Mouse (Mus musculus) thymus, adult 2 months (tissue): ENCODE results near the gene Nptxr. TPM values are rescaled to one million over a fixed set of nuclear protein-coding genes. Genes with fewer than 3 reads are reported as not detected.

Experiments used
- DNase-seq: peaks from one replicate; pipeline ENCODE4 v3.0.0; 2021
- H3K27ac ChIP-seq: fragments of 200-500 bp; 2 replicates; pipeline ENCODE4 v1.5.1; 2012; ENCODE audit warnings: low read length, control low read depth; ENCODE audit not compliant: control insufficient read depth, insufficient read depth
- H3K27me3 ChIP-seq: fragments of 200-500 bp; 2 replicates; pipeline ENCODE4 v1.6.1; 2012; ENCODE audit warnings: mild to moderate bottlenecking, low read length, moderate library complexity, mixed read lengths; ENCODE audit not compliant: control insufficient read depth, insufficient read depth
- H3K36me3 ChIP-seq: fragments of 200-500 bp; 2 replicates; pipeline ENCODE4 v1.6.1; 2012; ENCODE audit warnings: mild to moderate bottlenecking, low read length, moderate library complexity; ENCODE audit not compliant: control insufficient read depth, insufficient read depth
- H3K4me1 ChIP-seq: fragments of 200-500 bp; replicated peaks from 2 replicates; pipeline ENCODE4 v1.6.1; 2012; ENCODE audit warnings: low read length; ENCODE audit not compliant: control insufficient read depth, insufficient read depth
- H3K4me3 ChIP-seq: fragments of 200-500 bp; 2 replicates; pipeline ENCODE4 v1.5.1; 2012; ENCODE audit warnings: mild to moderate bottlenecking, low read length, control low read depth, moderate library complexity; ENCODE audit not compliant: control insufficient read depth, insufficient read depth
- CTCF ChIP-seq: fragments of 200-500 bp; IDR thresholded peaks from 2 replicates; pipeline ENCODE4 v1.5.1; 2012; ENCODE audit warnings: mild to moderate bottlenecking, control low read depth, low read length, moderate library complexity, borderline replicate concordance; ENCODE audit not compliant: control insufficient read depth, poor library complexity, insufficient read depth; ENCODE audit errors: extremely low read depth
- POLR2A ChIP-seq: fragments of 200-500 bp; IDR thresholded peaks from 2 replicates; pipeline ENCODE4 v1.6.1; 2012; ENCODE audit warnings: mild to moderate bottlenecking, low read length, control low read depth, moderate library complexity; ENCODE audit not compliant: control insufficient read depth, poor library complexity, insufficient read depth; ENCODE audit errors: extremely low read depth
- WGBS: fragments of 180-500 bp; shearing (Covaris S2); methylation state at CpG from one replicate; pipeline ENCODE4 v1.1.7; 2018; 5-methylcytosine and 5-hydroxymethylcytosine counted together
- polyA plus RNA-seq: library from polyadenylated mRNA; depleted of rRNA; stranded (reverse); fragments of >200 nt; gene quantifications from 2 replicates; pipeline ENCODE4 v1.2.3, GENCODE M21; 2012

Nptxr gene
- polyA plus RNA-seq, 1 experiment, result 1.2 TPM

DNA sequence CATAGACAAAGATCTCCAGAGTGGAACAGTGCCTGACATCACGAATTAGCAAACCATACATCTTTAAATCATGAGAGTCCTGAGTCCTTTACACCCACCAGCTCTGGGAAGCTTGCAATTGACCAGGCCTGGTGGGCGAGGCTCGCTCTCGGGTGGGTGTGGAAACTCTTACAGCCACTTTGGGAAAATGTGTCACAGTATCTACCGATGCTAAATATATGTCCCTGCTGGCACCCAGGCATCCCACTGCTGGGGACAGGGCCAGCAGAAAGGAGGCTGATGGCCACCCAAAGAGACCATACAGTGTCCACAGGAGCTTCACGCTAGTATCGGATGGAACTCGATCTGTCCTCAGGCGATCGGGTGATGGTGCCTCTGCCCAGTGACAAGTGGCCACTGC is 6.0 kb downstream of the Nptxr start:
- 91% methylated on average over 10 of the region's 10 CpGs for WGBS
- DNase-seq, result no peak
- Histone ChIP-seq H3K27me3 (peaks cover 4% of the 10 kb centered on the region; the same call in 1 of the 2 replicates), H3K4me1 (no peaks in the 10 kb centered on the region), H3K4me3 (no peak overlapping the region), H3K27ac (no peak overlapping the region), H3K36me3 (no peaks in the 10 kb centered on the region)
- TF ChIP-seq CTCF, result no peak
- no peak for TF ChIP-seq POLR2A

DNA sequence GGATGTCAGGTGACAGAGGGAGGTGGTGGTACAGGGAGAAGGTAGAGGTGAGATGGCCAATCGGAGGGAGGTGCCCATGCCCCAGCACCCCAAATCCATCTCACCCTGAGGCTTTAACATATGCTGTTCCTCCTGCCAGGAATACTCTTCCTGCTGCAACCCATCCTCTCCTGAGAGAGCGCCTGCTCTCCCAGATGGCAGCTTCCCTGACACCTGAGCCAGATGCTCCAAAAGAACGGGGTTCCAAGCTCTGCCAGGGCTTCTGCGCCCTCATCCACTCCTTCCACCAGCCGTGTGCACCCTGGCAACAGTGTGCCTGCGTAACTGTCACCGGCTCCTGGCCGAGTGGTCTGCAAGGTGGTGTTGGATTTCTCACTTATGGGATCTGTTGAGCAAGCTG is 6.9 kb downstream of the Nptxr start:
- WGBS, result 93% methylated on average over 8 of the region's 8 CpGs
- no peaks in the 10 kb centered on the region for H3K36me3 ChIP-seq
- no peak for TF ChIP-seq CTCF
- no peak for TF ChIP-seq POLR2A
- H3K4me3 ChIP-seq, result no peak overlapping the region
- no peak overlapping the region for H3K27ac ChIP-seq
- no peak for DNase-seq
- no peaks in the 10 kb centered on the region for H3K4me1 ChIP-seq
- no peaks in the 10 kb centered on the region; the same call in 1 of the 2 replicates for H3K27me3 ChIP-seq

DNA sequence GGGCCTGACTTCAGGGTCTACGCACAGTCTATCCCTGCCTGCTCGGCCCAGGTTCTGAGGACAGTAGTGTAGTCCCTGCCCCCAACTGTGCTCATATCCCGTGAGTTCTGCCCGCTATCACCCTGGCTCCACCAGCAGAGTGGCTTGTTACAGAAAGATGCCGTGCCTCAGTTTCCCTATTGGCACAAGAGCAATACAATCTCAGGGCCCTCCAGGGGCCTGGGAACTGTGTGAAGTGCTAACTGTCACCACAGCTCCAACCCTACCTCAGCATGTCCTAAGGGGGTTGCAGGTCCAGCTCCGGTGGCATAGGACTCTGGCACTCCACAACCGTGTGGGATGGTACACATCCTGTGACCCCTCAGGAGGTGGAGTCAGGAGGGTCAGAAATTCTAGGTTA is 7.5 kb downstream of the Nptxr start:
- WGBS, result 89% methylated on average over 7 of the region's 7 CpGs
- Histone ChIP-seq H3K4me3 (no peak overlapping the region), H3K4me1 (no peaks in the 10 kb centered on the region), H3K27me3 (no peaks in the 10 kb centered on the region; the same call in 1 of the 2 replicates), H3K36me3 (no peaks in the 10 kb centered on the region), H3K27ac (no peak overlapping the region)
- TF ChIP-seq POLR2A, result no peak
- TF ChIP-seq CTCF, result no peak
- DNase-seq, result no peak

DNA sequence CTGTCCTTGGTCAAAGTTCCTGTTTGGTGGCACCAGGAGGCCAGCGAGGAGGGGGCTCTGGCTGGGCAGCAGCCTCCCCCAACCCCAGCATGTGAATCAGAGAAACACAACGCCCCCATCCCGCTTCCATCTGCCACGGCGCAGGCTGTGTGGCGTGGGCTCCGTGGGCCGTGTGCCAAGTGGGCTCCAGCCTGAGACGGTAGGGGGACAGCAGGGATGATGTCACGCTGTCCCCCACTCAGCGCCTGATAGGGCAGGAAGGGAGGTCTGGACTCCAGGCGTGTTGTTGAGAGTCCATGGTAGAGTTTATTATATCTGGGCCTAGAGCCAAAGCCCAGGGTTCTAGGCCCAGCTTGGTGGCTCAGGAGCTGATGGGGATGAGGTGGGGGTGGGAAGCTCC is 8.3 kb downstream of the Nptxr start:
- Histone ChIP-seq H3K27ac (no peak overlapping the region), H3K27me3 (no peaks in the 10 kb centered on the region), H3K4me3 (no peak overlapping the region), H3K36me3 (no peaks in the 10 kb centered on the region), H3K4me1 (no peaks in the 10 kb centered on the region)
- no peak for TF ChIP-seq POLR2A
- TF ChIP-seq CTCF, result no peak
- whole genome bisulfite sequencing, result 91% methylated on average over 12 of the region's 12 CpGs
- DNase-seq, result no peak

DNA sequence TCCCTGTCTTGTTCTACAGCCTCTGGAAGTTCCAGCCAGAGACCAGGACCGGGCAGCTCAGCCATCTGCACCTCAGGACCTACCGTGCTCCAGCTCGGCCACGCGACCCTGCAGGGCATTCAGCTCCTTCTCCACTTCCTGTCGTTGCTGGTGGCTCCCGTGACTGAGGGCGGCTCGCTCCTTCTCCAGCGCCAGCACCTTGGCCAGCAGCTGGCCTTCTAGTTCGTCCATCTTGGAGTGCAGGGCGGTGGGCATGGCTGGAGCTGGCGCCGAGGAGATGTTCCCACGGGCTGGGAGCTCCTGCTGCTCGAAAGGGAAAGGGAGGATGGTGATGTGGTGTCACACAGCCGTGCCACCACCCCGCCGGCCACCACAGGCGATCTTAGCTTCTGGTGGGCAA is 10.4 kb downstream of the Nptxr start:
- Histone ChIP-seq H3K27me3 (no peaks in the 10 kb centered on the region; the same call in 1 of the 2 replicates), H3K4me3 (no peak overlapping the region), H3K36me3 (no peaks in the 10 kb centered on the region), H3K27ac (no peak overlapping the region), H3K4me1 (no peaks in the 10 kb centered on the region)
- WGBS, result 30% methylated on average over 20 of the region's 20 CpGs
- no peak for DNase-seq
- no peak for TF ChIP-seq CTCF
- no peak for TF ChIP-seq POLR2A

DNA sequence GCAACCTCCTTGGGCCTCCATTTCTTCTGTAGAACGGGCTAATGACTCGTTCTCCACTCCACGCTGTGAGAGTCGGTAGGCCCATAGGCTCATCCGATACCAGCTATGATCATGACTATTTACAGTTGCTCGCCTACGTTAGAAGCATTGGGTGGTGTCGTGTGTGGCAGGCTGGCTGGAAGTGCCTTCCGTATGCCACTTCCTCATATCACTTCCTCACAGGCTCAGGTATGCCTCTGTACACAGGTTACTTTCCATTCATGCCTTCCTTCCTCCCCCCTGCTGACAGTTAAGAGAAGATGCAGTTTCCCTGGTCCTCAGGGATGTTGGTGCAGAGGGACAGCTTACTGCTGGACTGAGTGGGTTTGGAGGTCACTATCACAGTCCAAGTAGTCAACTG is 11.5 kb downstream of the Nptxr start:
- WGBS, result 66% methylated on average over 9 of the region's 9 CpGs
- TF ChIP-seq CTCF, result no peak
- no peak for TF ChIP-seq POLR2A
- no peak overlapping the region for H3K4me3 ChIP-seq
- DNase-seq, result no peak
- no peak overlapping the region for H3K27ac ChIP-seq
- no peaks in the 10 kb centered on the region for H3K4me1 ChIP-seq
- no peaks in the 10 kb centered on the region; the same call in 1 of the 2 replicates for H3K27me3 ChIP-seq
- H3K36me3 ChIP-seq, result no peaks in the 10 kb centered on the region

DNA sequence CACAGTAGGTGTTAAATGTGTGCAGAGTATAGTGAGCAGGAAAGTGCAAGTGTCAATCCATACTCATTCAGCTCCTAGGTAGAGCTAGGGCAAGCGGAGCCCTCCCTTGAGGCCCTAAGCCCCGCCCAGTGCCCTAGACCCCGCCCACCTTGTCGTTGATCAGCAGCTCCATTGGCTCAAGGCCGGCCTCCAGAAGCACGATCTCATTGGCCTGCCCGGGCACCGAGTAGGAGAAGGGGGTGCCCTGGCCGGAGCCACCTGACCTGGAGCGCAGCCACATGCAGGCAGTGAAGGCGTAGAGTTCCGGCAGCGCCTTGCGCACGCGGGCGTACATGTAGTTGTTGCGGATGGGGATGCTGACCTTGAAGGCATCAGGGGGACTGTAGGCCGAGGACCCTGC is 12.1 kb downstream of the Nptxr start:
- TF ChIP-seq POLR2A (no peak), CTCF (no peak)
- WGBS, result 55% methylated on average over 19 of the region's 19 CpGs

More for the DNA sequence above, 12.1 kb downstream of the Nptxr start:
- Histone ChIP-seq H3K27me3 (no peaks in the 10 kb centered on the region; the same call in 1 of the 2 replicates), H3K27ac (no peak overlapping the region), H3K4me1 (no peaks in the 10 kb centered on the region), H3K4me3 (no peak overlapping the region), H3K36me3 (no peaks in the 10 kb centered on the region)
- DNase-seq, result no peak
